Mouse (Mus musculus) bone marrow macrophage, adult 2 months (primary cell): ENCODE measurements around the gene Mcrs1. TPM values are rescaled to one million over a fixed set of nuclear protein-coding genes. Genes with fewer than 3 reads are reported as not detected.

Experiments
- H3K27ac ChIP-seq: 2 replicates; pipeline ENCODE4 v1.5.1; 2012; ENCODE audit warnings: low read depth, low read length; ENCODE audit not compliant: insufficient read depth
- H3K4me1 ChIP-seq: 2 replicates; pipeline ENCODE4 v1.6.1; 2012; ENCODE audit warnings: low read length; ENCODE audit not compliant: control insufficient read depth, insufficient read depth
- H3K4me3 ChIP-seq: 2 replicates; pipeline ENCODE4 v1.5.1; 2012; ENCODE audit warnings: mild to moderate bottlenecking, low read length, moderate library complexity; ENCODE audit not compliant: insufficient read depth
- CTCF ChIP-seq: IDR thresholded peaks from 2 replicates; pipeline ENCODE4 v1.5.1; 2012; ENCODE audit warnings: low read depth, mild to moderate bottlenecking, low read length, moderate library complexity
- POLR2A ChIP-seq: IDR thresholded peaks from 2 replicates; pipeline ENCODE4 v1.6.1; 2012; ENCODE audit warnings: mild to moderate bottlenecking, low read depth, low read length, borderline replicate concordance
- polyA plus RNA-seq: library from polyadenylated mRNA; stranded (reverse); fragments of >200 nt; gene quantifications from 2 replicates; pipeline ENCODE4 v1.2.4, GENCODE M21; 2012; ENCODE audit not compliant: missing spikeins, insufficient read depth, insufficient read length

The Mcrs1 gene
- polyA plus RNA-seq, 1 experiment = 29.9 TPM

GRCm38 (mm10) chr15:99214941-99215340 lies 36.8 kb downstream of the Mcrs1 start:
- TF ChIP-seq POLR2A = no peak
- Histone ChIP-seq H3K27ac (no peak overlapping the region), H3K4me3 (no peak overlapping the region), H3K4me1 (no peaks in the 10 kb centered on the region)

- Histone ChIP-seq H3K27ac (no peak overlapping the region), H3K4me3 (no peak overlapping the region)
- TF ChIP-seq CTCF (no peak), POLR2A (no peak)
These were observed 38.6 kb downstream of the Mcrs1 start for GRCm38 (mm10) chr15:99213183-99213582.

GRCm38 (mm10) chr15:99205959-99206358 lies 45.8 kb downstream of the Mcrs1 start:
- TF ChIP-seq CTCF (no peak), POLR2A (no peak)
- H3K27ac ChIP-seq = no peak overlapping the region
- peaks cover 12% of the 10 kb centered on the region for H3K4me1 ChIP-seq
- no peak overlapping the region for H3K4me3 ChIP-seq

More at GRCm38 (mm10) chr15:99213183-99213582, 38.6 kb downstream of the Mcrs1 start:
- no peaks in the 10 kb centered on the region for H3K4me1 ChIP-seq

GRCm38 (mm10) chr15:99198761-99199160 lies 53.0 kb downstream of the Mcrs1 start:
- H3K4me3 ChIP-seq = no peak overlapping the region
- H3K4me1 ChIP-seq = peaks cover 13% of the 10 kb centered on the region
- TF ChIP-seq CTCF = no peak
- TF ChIP-seq POLR2A = no peak
- H3K27ac ChIP-seq = no peak overlapping the region

GRCm38 (mm10) chr15:99195043-99195442 lies 56.7 kb downstream of the Mcrs1 start:
- Histone ChIP-seq H3K4me3 (no peak overlapping the region), H3K27ac (no peak overlapping the region), H3K4me1 (no peaks in the 10 kb centered on the region)
- TF ChIP-seq CTCF (no peak), POLR2A (no peak)

- no peak overlapping the region for H3K27ac ChIP-seq
- no peak for TF ChIP-seq POLR2A
- TF ChIP-seq CTCF = no peak
- H3K4me3 ChIP-seq = no peak overlapping the region
- H3K4me1 ChIP-seq = no peaks in the 10 kb centered on the region
These were observed 57.4 kb downstream of the Mcrs1 start for GRCm38 (mm10) chr15:99194358-99194757.

Other genes with a start within 250 kb of the Mcrs1 start
- 134 and 173 TPM in 2 replicates for gene Tuba1c, start 222.1 kb downstream of the Mcrs1 start, polyA plus RNA-seq
- gene Prph, start 196.8 kb downstream of the Mcrs1 start, polyA plus RNA-seq = not detected in 2 replicates
- 15.6 and 18.3 TPM in 2 replicates for gene Troap, start 177.4 kb downstream of the Mcrs1 start, polyA plus RNA-seq
- gene C1ql4, start 164.1 kb downstream of the Mcrs1 start, polyA plus RNA-seq = not detected in 2 replicates
- not detected in 2 replicates for gene Dnajc22, start 158.8 kb downstream of the Mcrs1 start, polyA plus RNA-seq
- 5.9 and 7.3 TPM in 2 replicates for gene Spats2, start 126.0 kb downstream of the Mcrs1 start, polyA plus RNA-seq
- not detected in 2 replicates for gene Kcnh3, start 27.1 kb downstream of the Mcrs1 start, polyA plus RNA-seq
- 11.0 and 16.2 TPM in 2 replicates for gene Prpf40b, start 43.1 kb upstream of the Mcrs1 start, polyA plus RNA-seq
- gene Fam186b, start 43.9 kb upstream of the Mcrs1 start, polyA plus RNA-seq = not detected in 2 replicates
- gene Fmnl3, start 118.5 kb upstream of the Mcrs1 start, polyA plus RNA-seq = 18.9 and 23.2 TPM in 2 replicates
- gene Tmbim6, start 140.9 kb upstream of the Mcrs1 start, polyA plus RNA-seq = 647 and 669 TPM in 2 replicates
- 4.0 and 10.3 TPM in 2 replicates for gene Nckap5l, start 205.8 kb upstream of the Mcrs1 start, polyA plus RNA-seq
- gene Bcdin3d, start 222.8 kb upstream of the Mcrs1 start, polyA plus RNA-seq = 5.2 and 6.7 TPM in 2 replicates